Mouse (Mus musculus) cerebellum, adult 9-10 months (tissue): Measurements from ENCODE around the gene Pex14.

Source experiments
- DNase-seq: peaks from one replicate; pipeline ENCODE4 v3.0.0; 2022

The Pex14 gene

DNA sequence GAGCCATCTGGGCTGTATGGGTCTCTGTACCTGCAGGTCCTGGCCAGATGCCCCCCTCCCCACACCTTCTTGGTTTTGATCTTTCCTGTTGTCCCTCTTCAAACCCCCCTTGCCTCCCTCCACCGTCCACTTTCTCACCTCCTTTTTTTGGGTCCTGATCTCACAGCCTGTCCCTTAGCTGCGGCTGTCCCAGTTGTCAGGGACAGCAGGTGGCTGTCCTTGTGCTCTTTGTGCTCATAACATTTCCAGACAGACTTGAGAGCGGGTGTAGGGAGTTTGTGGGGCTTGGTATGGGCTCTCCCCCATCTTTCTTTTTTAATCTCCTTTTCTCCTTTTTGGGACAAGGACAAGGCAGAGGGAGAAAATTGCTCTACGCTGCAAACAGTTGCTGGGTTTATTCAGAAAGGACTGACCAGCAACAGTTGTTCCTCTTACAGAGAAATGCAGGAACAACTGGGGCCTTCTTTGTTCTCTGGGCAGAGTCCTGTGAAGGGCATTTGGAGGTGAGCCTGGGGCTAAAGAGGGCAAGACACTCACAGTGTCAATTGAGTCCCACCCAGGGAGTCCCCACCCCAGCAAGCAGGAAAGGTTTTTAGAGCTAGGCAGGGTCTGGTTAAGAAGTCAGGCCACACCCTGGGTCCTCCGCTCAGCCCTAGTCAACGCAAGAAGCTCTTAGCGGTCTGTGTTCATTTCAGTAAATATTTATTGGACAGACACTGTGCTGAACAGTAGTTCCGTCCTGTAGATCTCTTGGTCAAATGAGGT lies 186.7 kb downstream of the Pex14 start:
- no peak for DNase-seq

DNA sequence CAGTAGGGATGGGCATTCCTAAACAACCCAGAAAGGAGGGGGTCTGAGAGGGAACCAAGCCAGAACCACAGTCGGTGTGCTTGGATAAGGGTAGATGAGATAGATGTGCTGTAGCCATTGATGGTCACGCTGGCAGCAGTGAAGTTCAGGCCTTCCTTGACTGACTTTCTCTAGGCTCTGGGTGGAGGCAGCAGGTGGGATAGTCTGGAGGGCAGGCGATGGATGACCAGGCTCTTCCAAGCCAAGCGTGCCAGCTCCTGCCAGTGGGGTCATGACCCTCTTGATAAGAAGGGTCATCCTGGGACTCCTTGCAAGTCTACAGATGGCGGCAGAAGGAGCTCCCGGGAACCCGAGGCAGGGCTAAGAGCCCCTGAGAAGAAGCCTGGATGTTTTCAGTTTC lies 187.5 kb downstream of the Pex14 start:
- no peak for DNase-seq
